Mouse (Mus musculus): ENCODE measurements at regions not wholly inside any gene's neighbourhood (a gene's known extent, or its start where the extent isn't known, plus 50 kb on each side); places are given as distances from the start of the nearest gene placed in this dataset.
A peak's percentile ranks its signal among the peaks of the same experiment; 100 is the strongest.

GRCm38 (mm10) chr19:16049646-16050045 lies 64.9 kb upstream of the Cep78 start:
- peak; percentile 85 for DNase-seq (ENCODE audit: low spot score, missing footprints)
- peak overlapping the region; percentile 40; the same call in 1 of the 2 replicates for H3K27ac ChIP-seq (ENCODE audit: low read depth, low read length)
- 0 out of 2 replicates have a peak, but pooled peaks have one; percentile 8 for ATAC-seq (ENCODE audit: low FRiP score)
- no peaks in the 10 kb centered on the region for H3K27me3 ChIP-seq (ENCODE audit: control insufficient read depth, insufficient read depth, low read length)
- H3K4me3 ChIP-seq (ENCODE audit: low read depth, low read length), result peak overlapping the region; percentile 21; the same call in 1 of the 2 replicates
- peaks cover 4% of the 10 kb centered on the region; the same call in 1 of the 2 replicates for H3K4me1 ChIP-seq (ENCODE audit: control insufficient read depth, insufficient read depth, low read length)
- H3K9me3 ChIP-seq (ENCODE audit: control insufficient read depth, low read length), result no peaks in the 10 kb centered on the region
- no peak overlapping the region for H3K9ac ChIP-seq (ENCODE audit: low read length)
- H3K4me2 ChIP-seq, result peak overlapping the region; percentile 49
- H3K36me3 ChIP-seq (ENCODE audit: control insufficient read depth, insufficient read depth, low read length), result no peaks in the 10 kb centered on the region
- 14% methylated on average over 3 of the region's 3 CpGs for WGBS

GRCm38 (mm10) chr19:16046977-16047376 lies 62.2 kb upstream of the Cep78 start:
- peak; percentile 69 for DNase-seq (ENCODE audit: low spot score, missing footprints)
- Histone ChIP-seq H3K27ac (ENCODE audit: low read depth, low read length) (no peak overlapping the region), H3K27me3 (ENCODE audit: control insufficient read depth, insufficient read depth, low read length) (no peaks in the 10 kb centered on the region), H3K9ac (ENCODE audit: low read length) (no peak overlapping the region), H3K4me2 (no peak overlapping the region), H3K4me3 (ENCODE audit: low read depth, low read length) (no peak overlapping the region), H3K36me3 (ENCODE audit: control insufficient read depth, insufficient read depth, low read length) (no peaks in the 10 kb centered on the region), H3K4me1 (ENCODE audit: control insufficient read depth, insufficient read depth, low read length) (peaks cover 4% of the 10 kb centered on the region; the same call in 1 of the 2 replicates), H3K9me3 (ENCODE audit: control insufficient read depth, low read length) (no peaks in the 10 kb centered on the region)
- no peak for ATAC-seq (ENCODE audit: low FRiP score)
- 89% methylated on average over 7 of the region's 7 CpGs for WGBS

GRCm38 (mm10) chr19:16045261-16045660 lies 60.5 kb upstream of the Cep78 start:
- Histone ChIP-seq H3K4me2 (no peak overlapping the region), H3K9me3 (ENCODE audit: control insufficient read depth, low read length) (no peaks in the 10 kb centered on the region), H3K4me1 (ENCODE audit: control insufficient read depth, insufficient read depth, low read length) (peaks cover 4% of the 10 kb centered on the region; the same call in 1 of the 2 replicates), H3K27ac (ENCODE audit: low read depth, low read length) (no peak overlapping the region), H3K36me3 (ENCODE audit: control insufficient read depth, insufficient read depth, low read length) (no peaks in the 10 kb centered on the region), H3K4me3 (ENCODE audit: low read depth, low read length) (no peak overlapping the region), H3K27me3 (ENCODE audit: control insufficient read depth, insufficient read depth, low read length) (no peaks in the 10 kb centered on the region), H3K9ac (ENCODE audit: low read length) (no peak overlapping the region)
- DNase-seq (ENCODE audit: low spot score, missing footprints) (no peak), ATAC-seq (ENCODE audit: low FRiP score) (no peak)
- WGBS, result 83% methylated on average over 3 of the region's 3 CpGs

GRCm38 (mm10) chr19:16044169-16044568 lies 59.4 kb upstream of the Cep78 start:
- H3K27me3 ChIP-seq (ENCODE audit: control insufficient read depth, insufficient read depth, low read length), result no peaks in the 10 kb centered on the region
- peaks cover 2% of the 10 kb centered on the region; the same call in 1 of the 2 replicates for H3K4me1 ChIP-seq (ENCODE audit: control insufficient read depth, insufficient read depth, low read length)
- H3K4me2 ChIP-seq, result no peak overlapping the region
- no peak overlapping the region for H3K9ac ChIP-seq (ENCODE audit: low read length)
- no peaks in the 10 kb centered on the region for H3K9me3 ChIP-seq (ENCODE audit: control insufficient read depth, low read length)
- 86% methylated on average over 5 of the region's 5 CpGs for WGBS
- ATAC-seq (ENCODE audit: low FRiP score) (no peak), DNase-seq (ENCODE audit: low spot score, missing footprints) (peak; percentile 19)
- no peak overlapping the region for H3K27ac ChIP-seq (ENCODE audit: low read depth, low read length)
- no peak overlapping the region for H3K4me3 ChIP-seq (ENCODE audit: low read depth, low read length)
- H3K36me3 ChIP-seq (ENCODE audit: control insufficient read depth, insufficient read depth, low read length), result no peaks in the 10 kb centered on the region

- H3K9me3 ChIP-seq (ENCODE audit: control insufficient read depth, low read length), result no peaks in the 10 kb centered on the region
- DNase-seq (ENCODE audit: low spot score, missing footprints) (peak; percentile 75), ATAC-seq (ENCODE audit: low FRiP score) (no peak)
- no peaks in the 10 kb centered on the region for H3K36me3 ChIP-seq (ENCODE audit: control insufficient read depth, insufficient read depth, low read length)
- no peak overlapping the region for H3K4me3 ChIP-seq (ENCODE audit: low read depth, low read length)
- H3K27me3 ChIP-seq (ENCODE audit: control insufficient read depth, insufficient read depth, low read length), result no peaks in the 10 kb centered on the region
- 90% methylated on average over 7 of the region's 7 CpGs for WGBS
- H3K4me1 ChIP-seq (ENCODE audit: control insufficient read depth, insufficient read depth, low read length), result no peaks in the 10 kb centered on the region
- H3K9ac ChIP-seq (ENCODE audit: low read length), result no peak overlapping the region
- no peak overlapping the region for H3K4me2 ChIP-seq
- no peak overlapping the region for H3K27ac ChIP-seq (ENCODE audit: low read depth, low read length)
These were observed 58.2 kb upstream of the Cep78 start for GRCm38 (mm10) chr19:16043007-16043406.

- 82% methylated on average over 5 of the region's 5 CpGs for WGBS
- no peaks in the 10 kb centered on the region for H3K36me3 ChIP-seq (ENCODE audit: control insufficient read depth, insufficient read depth, low read length)
- DNase-seq (ENCODE audit: low spot score, missing footprints) (no peak), ATAC-seq (ENCODE audit: low FRiP score) (no peak)
- no peaks in the 10 kb centered on the region for H3K27me3 ChIP-seq (ENCODE audit: control insufficient read depth, insufficient read depth, low read length)
- no peak overlapping the region for H3K27ac ChIP-seq (ENCODE audit: low read depth, low read length)
- no peaks in the 10 kb centered on the region for H3K4me1 ChIP-seq (ENCODE audit: control insufficient read depth, insufficient read depth, low read length)
- H3K9me3 ChIP-seq (ENCODE audit: control insufficient read depth, low read length), result no peaks in the 10 kb centered on the region
- no peak overlapping the region for H3K9ac ChIP-seq (ENCODE audit: low read length)
- H3K4me2 ChIP-seq, result no peak overlapping the region
- H3K4me3 ChIP-seq (ENCODE audit: low read depth, low read length), result no peak overlapping the region
These were observed 57.1 kb upstream of the Cep78 start for GRCm38 (mm10) chr19:16041891-16042290.

- 88% methylated on average over 12 of the region's 12 CpGs for WGBS
- DNase-seq (ENCODE audit: low spot score, missing footprints), result peak; percentile 31
- ATAC-seq (ENCODE audit: low FRiP score), result no peak
- Histone ChIP-seq H3K9me3 (ENCODE audit: control insufficient read depth, low read length) (no peaks in the 10 kb centered on the region), H3K27ac (ENCODE audit: low read depth, low read length) (no peak overlapping the region), H3K9ac (ENCODE audit: low read length) (no peak overlapping the region), H3K27me3 (ENCODE audit: control insufficient read depth, insufficient read depth, low read length) (no peaks in the 10 kb centered on the region), H3K4me2 (no peak overlapping the region), H3K36me3 (ENCODE audit: control insufficient read depth, insufficient read depth, low read length) (no peaks in the 10 kb centered on the region), H3K4me1 (ENCODE audit: control insufficient read depth, insufficient read depth, low read length) (no peaks in the 10 kb centered on the region), H3K4me3 (ENCODE audit: low read depth, low read length) (no peak overlapping the region)
These were observed 53.0 kb upstream of the Cep78 start for GRCm38 (mm10) chr19:16037806-16038205.

All from midbrain, embryonic 11.5 days (tissue).